Mouse (Mus musculus): ENCODE measurements around the gene Tpo. TPM values are rescaled to one million over a fixed set of nuclear protein-coding genes. Genes with fewer than 3 reads are reported as not detected.

Gene Tpo
- polyA plus RNA-seq, 1 experiment from 2014 or later = 0.07 TPM

Other genes with a start within 250 kb of the Tpo start
- 43.2 and 48.0 TPM in 2 replicates for gene Pxdn, start 195.0 kb downstream of the Tpo start, polyA plus RNA-seq (2015; fragmentation: Nextera tagmentation; extraction: Ambion mirVana)
- 2.2 and 3.6 TPM in 2 replicates for gene Sntg2, start 240.8 kb upstream of the Tpo start, polyA plus RNA-seq (2015; fragmentation: Nextera tagmentation; extraction: Ambion mirVana)